Mouse (Mus musculus): ENCODE measurements around the gene Kcnj14. TPM values are rescaled to one million over a fixed set of nuclear protein-coding genes. Genes with fewer than 3 reads are reported as not detected.

Kcnj14 gene
- total RNA-seq, 2 experiments from 2014 or later: 0.34 to 0.38 TPM

Other genes starting within 250 kb of the Kcnj14 start
- gene Fgf21, start 209.3 kb downstream of the Kcnj14 start, total RNA-seq (2021): not detected
- gene Fut1, start 207.5 kb downstream of the Kcnj14 start, total RNA-seq (2021): not detected
- gene Izumo1, start 203.0 kb downstream of the Kcnj14 start, total RNA-seq (2021): under 1 TPM; 0.56 to 0.60 TPM
- gene Rasip1, start 197.3 kb downstream of the Kcnj14 start, total RNA-seq (2021): 10 to 100 TPM; 50.0 to 50.5 TPM
- 10 to 100 TPM in 1 of 2 experiments, 1 to 10 TPM in 1; 8.8 to 11.7 TPM for gene Mamstr, start 184.8 kb downstream of the Kcnj14 start, total RNA-seq (2021)
- not detected for gene Fut2, start 158.4 kb downstream of the Kcnj14 start, total RNA-seq (2021)
- gene Ntn5, start 140.8 kb downstream of the Kcnj14 start, total RNA-seq (2021): not detected
- gene Sec1, start 130.4 kb downstream of the Kcnj14 start, total RNA-seq (2021): under 1 TPM; 0.14 to 0.18 TPM
- gene Car11, start 124.9 kb downstream of the Kcnj14 start, total RNA-seq (2021): 1 to 10 TPM; 4.5 to 5.0 TPM
- 10 to 100 TPM; 22.6 to 25.1 TPM for gene Dbp, start 119.7 kb downstream of the Kcnj14 start, total RNA-seq (2021)
- 100 to 1,000 TPM; 787 to 798 TPM for gene Rpl18, start 109.3 kb downstream of the Kcnj14 start, total RNA-seq (2021)
- 10 to 100 TPM; 14.2 to 16.7 TPM for gene Sphk2, start 106.8 kb downstream of the Kcnj14 start, total RNA-seq (2021)
- gene Fam83e, start 103.6 kb downstream of the Kcnj14 start, total RNA-seq (2021): under 1 TPM; 0.38 to 0.43 TPM
- not detected for gene Spaca4, start 99.0 kb downstream of the Kcnj14 start, total RNA-seq (2021)
- gene Lmtk3, start 41.0 kb downstream of the Kcnj14 start, total RNA-seq (2021): under 1 TPM; 0.10 to 0.16 TPM
- not detected for gene Sult2b1, start 40.1 kb downstream of the Kcnj14 start, total RNA-seq (2021)
- 100 to 1,000 TPM; 105 to 107 TPM for gene Cyth2, start 10.2 kb downstream of the Kcnj14 start, total RNA-seq (2021)
- gene Grwd1, start 6.2 kb upstream of the Kcnj14 start, total RNA-seq (2021): 10 to 100 TPM; 19.3 to 19.9 TPM
- gene Kdelr1, start 48.0 kb upstream of the Kcnj14 start, total RNA-seq (2021): 100 to 1,000 TPM; 118 to 130 TPM
- gene Grin2d, start 53.6 kb upstream of the Kcnj14 start, total RNA-seq (2021): under 1 TPM; 0.52 to 0.63 TPM
- 1 to 10 TPM in 1 of 2 experiments, under 1 TPM in 1; 0.90 to 1.3 TPM for gene Syngr4, start 71.9 kb upstream of the Kcnj14 start, total RNA-seq (2021)
- gene Tmem143, start 72.2 kb upstream of the Kcnj14 start, total RNA-seq (2021): 10 to 100 TPM; 36.9 to 43.9 TPM
- gene Emp3, start 96.6 kb upstream of the Kcnj14 start, total RNA-seq (2021): 10 to 100 TPM; 38.0 to 42.1 TPM
- gene Ccdc114, start 99.3 kb upstream of the Kcnj14 start, total RNA-seq (2021): 1 to 10 TPM; 1.6 TPM
- gene Abcc6, start 205.5 kb upstream of the Kcnj14 start, total RNA-seq (2021): not detected
- gene Nomo1, start 208.9 kb upstream of the Kcnj14 start, total RNA-seq (2021): 10 to 100 TPM; 61.0 to 64.7 TPM

All from heart, postnatal 4 days (tissue).